Mouse (Mus musculus): ENCODE measurements at regions not wholly inside any gene's neighbourhood (a gene's known extent, or its start where the extent isn't known, plus 50 kb on each side); places are given as distances from the start of the nearest gene placed in this dataset.
A peak's percentile ranks its signal among the peaks of the same experiment; 100 is the strongest.

DNA sequence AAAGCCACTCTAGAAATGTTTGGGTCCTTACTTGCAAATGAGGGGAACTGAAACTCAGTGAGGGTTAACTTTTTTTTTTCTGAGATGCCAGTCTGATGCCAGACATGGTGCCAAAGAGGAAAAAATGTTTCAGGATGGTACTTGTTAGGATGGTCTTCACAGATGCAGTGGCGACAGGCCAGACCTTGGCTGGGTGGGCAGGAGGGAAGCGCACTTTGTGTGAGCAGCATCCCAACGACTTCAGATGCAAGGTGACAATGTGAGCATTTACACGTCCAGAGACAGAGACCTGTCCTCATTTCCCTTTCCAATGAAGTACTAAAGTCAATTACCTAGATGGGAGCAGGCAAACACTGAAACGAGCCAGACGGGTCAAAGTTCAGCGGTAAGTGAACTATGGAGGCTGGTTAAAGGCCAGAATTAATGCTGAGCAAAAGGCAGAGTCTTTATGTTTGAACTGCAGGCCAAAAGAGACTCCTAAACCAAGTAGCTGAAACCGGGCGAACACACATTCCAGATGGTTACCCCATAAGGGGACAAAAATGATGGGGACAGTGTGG lies 213.7 kb upstream of the Ccdc122 start:
- DNase-seq (ENCODE audit: low spot score in 2 of 2) = no peak

DNA sequence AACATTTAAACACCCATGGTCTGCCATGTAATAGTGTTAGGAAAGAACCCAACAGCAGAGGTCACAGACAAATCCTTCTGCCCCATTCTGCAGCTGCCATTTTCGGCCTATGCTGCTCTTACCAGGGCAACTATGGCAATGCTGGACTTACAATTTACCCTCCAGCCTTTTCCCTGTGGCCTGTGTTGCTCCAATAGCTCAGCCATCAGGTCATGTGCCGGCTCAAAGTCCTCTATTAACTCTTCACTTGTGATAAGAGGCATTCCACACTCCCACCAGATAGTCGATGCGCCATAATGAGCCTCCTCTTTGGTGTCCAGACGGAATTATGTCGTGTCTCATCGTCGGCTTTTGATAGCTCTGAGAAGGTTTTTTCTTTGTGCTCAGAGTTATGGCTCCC lies 214.7 kb upstream of the Ccdc122 start:
- DNase-seq (ENCODE audit: low spot score in 2 of 2) = no peak

DNA sequence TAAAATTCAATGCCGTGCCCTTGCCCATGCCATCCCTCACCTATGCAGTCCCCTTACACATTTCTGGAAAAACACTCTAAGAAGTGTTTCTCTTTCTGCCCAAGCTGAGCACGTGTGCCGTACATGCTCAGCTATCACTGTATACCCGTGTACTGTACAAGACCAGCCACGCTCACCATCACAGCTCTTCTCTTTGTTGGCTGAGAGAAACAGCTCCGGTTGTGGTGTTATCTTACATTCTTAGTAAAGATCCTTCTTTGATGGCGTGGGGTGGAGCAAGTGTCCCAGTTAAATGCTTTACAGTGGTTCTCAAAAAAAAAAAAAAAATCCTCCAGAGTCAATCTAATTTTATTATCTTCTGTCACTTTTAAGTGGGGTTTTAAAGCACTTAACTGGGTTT lies 215.1 kb upstream of the Ccdc122 start:
- DNase-seq (ENCODE audit: low spot score in 2 of 2) = no peak

DNA sequence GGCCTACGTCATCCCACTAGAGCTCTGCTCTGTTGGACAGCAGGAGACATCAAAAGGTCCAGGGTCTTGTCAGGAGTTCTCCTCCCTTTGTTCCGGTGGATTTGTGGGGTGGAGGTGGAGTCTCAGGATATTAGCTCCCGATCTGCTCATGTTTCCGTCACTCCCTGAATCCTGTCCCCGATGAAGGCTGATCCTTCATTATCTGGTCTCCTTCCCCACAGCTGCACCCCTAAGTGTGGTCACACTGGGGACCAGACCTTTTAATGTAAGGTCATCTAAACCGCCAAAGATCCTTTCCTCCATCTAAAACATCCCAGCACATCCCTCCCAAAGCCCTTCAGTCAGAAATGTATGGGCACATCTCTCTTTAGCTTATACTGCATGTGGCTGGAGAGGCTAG lies 215.6 kb upstream of the Ccdc122 start:
- no peak for DNase-seq (ENCODE audit: low spot score in 2 of 2)

DNA sequence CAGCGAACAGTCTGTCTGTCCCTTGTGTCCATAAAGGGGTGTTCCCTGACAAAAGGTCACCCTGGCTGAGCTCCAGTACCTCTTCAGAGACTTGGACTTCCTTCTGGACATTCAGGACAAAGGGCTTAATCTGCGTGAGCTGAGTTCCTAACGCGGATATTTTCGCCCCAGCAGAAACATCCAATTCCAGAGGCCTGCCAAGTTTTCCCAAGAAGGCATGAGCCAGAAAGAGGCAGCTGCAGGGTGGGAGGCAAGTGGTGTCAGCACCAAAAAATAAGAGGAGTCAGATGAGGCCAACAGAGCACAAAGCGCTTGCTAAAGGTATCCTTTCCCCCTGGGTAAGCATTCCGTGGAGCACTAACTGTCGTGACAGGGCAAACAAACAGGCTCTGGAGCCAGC lies 216.9 kb upstream of the Ccdc122 start:
- peak; percentile 95 to 96 for DNase-seq (ENCODE audit: low spot score in 2 of 2)

DNA sequence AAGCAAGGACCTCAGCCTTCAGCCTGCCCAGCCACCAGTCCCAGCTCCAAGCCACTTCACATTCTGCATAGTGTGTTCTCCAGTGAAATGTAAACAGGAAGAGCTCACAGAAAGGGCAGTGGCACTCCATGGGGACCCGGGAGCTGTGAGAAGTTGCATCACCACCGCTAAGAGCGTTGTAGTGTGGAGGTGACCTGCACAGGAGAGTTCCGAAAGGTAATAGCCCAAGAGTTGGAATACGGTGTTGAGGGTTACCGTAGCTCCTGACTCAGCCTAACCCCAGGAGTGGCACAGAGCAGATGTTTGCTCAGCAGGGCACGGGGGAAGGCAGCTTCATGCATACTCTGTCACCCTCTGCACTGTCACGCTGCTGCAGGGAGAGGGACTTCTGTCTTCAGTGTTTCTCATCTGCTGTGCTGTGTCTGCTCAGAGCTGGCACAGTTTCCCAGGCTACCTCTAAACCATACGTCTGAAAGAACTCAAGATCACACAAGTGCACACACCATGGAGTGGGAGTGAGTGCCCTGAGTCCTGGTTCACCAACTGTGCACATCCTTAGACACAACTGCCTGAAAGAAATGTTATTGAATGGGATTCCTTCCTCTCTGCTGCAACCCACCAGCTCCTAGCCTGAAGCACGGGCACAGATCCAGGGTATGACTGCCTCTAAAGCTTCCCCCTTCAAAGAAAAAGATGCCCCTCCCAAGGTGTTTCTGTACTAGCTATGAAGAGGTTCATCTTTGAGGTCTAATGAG lies 218.1 kb upstream of the Ccdc122 start:
- DNase-seq (ENCODE audit: low spot score in 2 of 2) = peak in 1 of 2 experiments; percentile 26

DNA sequence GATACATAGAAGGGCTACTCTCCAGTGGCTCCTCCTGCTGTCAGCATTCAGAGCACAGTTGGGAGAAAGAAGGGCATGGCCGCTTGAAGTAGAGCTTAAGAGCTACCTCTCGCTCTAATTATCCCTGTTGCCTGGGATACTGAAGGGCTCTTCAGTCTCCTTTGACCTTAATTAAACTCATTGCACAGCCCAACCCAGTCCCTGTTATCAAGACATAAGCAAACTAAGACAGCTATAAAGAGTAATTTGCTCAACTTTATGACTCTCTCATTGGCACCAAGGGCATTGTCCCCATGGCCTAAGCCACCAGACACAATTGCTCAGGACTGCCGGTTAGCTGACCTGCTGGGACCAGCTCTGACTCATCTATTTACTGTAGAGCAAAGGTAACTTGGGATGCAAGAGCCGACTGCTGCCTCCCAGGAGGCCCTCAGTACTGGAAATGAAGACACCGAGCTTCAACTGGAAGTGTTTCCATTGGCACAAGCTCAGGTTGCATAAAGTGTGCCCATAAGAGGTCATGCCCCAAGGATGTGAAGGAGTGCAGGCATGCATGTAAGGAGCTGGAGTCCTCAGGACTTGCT lies 219.3 kb upstream of the Ccdc122 start:
- no peak for DNase-seq (ENCODE audit: low spot score in 2 of 2)

DNA sequence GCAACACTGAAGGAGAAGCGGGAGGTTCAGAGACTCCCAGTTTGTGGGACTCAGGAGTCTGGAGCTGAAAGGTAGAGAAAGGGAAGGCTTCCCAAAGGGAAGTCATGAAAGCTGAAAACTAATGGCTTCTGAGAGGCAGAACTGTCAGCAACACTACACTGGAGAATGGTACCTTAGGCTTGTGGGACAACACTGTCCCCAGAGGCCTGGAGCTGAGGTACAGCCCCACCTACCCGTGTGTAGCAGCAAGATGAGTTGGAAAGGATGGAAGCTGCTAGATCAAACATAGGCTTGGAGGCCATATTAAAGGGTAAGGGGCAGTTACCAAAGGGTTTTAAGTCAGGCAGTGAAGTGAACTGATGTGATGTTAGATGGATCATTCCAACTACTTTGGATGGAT lies 219.9 kb upstream of the Ccdc122 start:
- DNase-seq (ENCODE audit: low spot score in 2 of 2) = no peak

DNA sequence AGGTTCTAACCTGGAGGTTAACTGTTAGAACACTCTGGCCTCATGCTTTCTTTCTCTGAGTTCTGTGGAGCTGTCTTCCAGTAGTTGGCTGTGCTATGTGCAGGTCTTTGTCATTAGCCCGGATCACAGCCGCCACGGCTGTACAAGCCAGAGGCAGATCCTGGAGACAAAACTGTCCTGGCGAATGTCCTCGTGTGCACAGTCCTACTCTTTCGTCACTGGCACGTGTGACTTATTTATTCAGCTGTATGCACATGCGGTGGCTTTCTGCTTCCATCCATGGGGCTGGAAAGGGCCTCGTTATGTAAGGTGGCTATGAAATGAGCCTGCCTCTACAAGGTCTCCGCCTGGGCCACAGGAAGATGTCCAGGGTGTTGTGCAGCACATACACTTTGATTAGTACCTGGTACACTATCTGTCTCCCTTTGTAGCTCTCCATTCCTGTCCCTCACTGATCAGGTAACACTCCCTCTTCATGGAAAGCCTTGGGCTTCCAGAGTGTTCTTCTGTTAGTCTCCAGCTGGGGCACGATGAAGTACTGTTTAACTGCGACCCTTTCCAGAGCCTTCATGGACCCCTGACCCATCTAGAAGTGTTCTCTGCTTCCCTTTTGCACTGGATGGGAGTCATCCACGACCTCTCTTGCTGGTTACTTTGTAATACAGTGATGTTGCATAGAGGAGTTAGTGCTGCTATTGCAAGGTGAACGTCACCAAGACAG lies 224.3 kb upstream of the Ccdc122 start:
- no peak for DNase-seq (ENCODE audit: low spot score in 2 of 2)

DNA sequence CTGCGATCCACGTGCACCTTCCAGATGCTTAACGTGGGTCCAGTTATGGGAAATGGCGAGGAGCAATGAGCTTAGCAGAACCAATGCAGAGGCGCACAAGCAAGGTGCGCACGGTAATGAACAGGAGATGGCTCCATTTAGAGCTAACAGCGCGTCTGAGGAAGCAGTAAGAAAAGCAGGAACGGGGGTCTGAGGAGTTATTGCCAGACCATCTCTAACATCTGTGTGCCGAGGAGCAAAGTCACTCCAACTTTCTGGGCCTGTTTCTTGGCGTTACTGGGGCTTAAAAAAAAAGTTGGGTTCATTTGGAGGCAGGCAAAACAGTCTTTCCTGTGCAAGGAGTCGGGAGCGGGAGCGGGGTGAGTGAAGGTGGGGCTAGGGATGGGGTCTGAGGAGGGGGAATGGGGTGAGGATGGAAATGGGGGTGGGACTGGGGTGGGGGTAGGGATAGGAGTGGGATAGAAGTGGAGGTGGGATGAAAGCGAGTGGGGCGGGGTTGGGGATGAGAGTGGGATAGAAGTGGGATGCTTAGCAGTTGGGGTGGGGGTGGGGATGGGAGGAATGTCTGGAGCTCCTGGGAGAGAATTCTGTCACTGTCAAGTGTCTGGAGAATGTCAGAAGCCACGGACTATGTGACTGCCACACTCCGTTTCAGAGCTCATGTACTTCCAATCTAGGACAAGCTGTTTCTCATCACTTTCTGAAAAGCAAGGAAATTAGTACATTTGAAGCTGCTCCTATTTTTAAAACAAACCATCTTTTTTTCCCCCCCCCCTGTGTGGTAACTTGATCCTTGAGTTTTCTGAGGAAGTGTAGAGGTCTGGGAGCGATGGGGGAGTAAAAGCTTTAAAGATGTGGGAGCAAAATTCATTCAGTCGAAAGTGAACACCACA lies 225.6 kb upstream of the Ccdc122 start:
- DNase-seq (ENCODE audit: low spot score in 2 of 2) = no peak

DNA sequence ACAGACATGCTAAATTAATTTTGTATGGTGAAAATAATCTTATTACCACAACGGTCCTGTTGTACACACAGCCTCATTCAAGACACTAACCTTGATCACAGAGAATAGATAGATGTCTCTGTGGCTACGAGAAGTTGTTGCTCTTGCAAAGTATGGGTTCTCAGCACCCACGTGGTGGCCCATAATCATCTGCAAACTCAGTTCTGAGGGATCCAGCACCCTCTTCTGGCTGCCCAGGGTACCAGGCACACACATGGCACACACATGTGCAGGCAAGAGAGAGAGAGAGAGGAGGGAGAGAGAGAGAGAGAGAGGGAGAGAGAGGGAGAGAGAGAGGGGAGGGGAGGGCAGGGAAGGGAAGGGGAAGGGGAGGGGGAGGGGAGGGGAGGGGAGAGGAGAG lies 226.5 kb upstream of the Ccdc122 start:
- DNase-seq (ENCODE audit: low spot score in 2 of 2) = no peak

DNA sequence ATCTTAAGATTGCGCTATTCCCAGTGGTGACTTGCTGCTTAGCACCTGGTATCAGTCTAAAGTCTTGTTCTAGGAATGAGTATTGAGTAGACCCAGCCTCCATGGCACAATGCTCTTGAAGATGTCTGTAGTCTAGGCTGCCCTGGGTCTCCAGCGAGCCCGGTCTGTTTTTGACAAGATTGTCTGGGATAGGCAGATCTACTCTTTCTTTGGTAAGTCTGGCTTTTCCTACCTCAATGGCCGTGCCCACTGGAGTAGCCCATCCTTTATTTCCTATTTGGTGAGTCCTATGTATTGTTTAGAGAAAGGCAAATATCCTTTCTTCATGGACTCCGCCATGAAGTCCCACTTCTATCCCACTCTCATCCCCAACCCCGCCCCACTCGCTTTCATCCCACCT lies 227.2 kb upstream of the Ccdc122 start:
- DNase-seq (ENCODE audit: low spot score in 2 of 2) = no peak

DNA sequence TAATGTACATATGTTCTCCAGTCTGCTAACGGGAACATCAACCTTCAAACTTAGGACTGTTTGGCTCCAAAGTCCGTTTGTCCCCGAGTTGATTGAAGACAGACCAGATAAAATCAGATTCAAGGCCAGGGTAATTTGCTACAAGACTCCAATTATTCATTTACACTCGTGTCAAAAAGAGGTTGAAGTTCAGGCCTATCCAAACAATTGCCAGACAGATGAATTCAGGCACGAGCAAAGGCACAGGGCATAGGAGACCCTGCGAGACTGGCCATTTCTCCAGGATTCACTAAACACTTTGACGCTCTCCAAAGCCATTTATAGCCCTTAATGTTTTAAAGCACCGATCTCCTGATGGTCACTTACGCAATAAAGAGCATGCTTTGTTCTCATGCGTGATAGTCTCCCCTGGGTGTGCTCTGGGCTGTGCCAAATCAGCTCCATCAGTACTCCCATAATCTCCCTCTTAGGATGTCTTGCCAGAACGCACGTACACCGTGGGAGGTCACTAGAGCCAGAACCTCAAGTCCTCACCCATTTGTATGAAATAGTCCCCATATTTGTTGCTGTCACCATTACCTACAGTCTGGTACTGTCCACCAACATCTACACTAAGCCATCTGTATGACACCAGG lies 231.3 kb upstream of the Ccdc122 start:
- DNase-seq (ENCODE audit: low spot score in 2 of 2) = peak in 1 of 2 experiments; percentile 43

DNA sequence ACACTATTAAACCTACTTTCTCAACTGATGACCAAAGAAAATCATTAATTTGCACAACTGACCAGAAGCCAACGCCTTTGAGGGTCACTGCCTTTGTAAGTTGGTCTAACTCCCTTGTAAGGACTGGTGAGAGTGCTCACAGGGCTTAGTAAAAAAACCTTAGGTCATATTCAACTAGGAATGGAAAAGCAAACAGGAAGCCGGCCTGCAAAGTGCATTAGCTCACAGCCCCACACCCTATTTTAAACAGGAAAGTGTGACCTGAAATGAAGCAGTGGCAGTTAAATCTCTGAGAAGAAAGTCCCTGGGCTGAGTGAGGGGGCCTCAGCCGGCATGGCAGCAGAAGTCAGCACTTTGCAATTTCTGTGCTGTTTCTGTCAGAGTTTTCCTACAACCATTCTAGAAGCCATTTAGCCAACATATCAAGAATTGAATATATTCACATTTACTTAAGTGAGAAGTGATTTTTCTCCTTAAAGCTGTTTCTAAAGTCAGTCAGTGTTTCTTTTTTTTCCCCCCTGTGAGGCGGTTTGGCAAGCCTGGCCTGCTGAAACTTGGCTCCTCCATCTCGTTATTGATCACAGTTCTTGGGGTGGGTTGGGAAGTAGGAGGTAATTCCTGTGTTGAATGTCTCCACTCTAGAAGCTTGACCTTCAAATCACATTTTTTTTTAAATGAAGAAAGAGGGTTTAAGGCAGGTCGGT lies 232.0 kb upstream of the Ccdc122 start:
- peak; percentile 64 to 77 for DNase-seq (ENCODE audit: low spot score in 2 of 2)

DNA sequence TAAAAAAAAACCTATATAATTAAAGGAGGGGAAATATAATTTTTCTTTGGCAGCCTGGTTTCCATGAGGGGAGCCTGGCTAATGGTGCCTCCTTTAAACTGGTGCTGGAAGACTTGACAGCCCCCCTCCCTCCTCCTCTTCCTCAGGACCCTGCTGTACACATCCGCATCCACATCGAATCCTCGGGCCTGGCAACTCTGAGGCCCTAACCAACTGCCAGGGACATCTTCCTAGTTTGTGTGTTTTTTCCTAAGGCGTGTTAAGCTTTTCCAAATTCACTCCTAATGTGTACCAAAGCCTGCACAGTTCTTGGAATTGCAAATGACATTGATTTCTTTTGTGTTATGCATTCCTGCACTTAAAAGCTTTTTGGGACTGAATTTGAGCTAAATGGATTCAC lies 236.4 kb upstream of the Ccdc122 start:
- DNase-seq (ENCODE audit: low spot score in 2 of 2) = no peak

DNA sequence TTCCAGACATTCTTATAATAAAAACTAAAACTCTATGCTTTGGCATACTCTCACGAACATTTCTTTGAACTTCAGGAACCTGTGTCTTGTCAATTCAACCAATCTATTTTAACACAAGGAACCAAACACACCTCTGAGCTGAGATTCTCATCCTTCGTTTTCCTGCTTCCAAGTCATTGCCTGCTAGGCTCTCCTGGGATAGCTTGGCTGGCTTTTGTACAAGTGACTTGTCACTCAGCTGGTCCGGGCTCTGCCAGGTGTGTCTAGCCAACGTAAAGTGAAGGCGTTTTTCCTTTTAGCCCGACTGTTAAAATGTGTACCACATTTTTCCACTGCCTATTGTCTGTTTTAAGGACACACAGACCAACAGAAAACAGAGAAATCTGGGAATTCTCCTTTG lies 236.8 kb upstream of the Ccdc122 start:
- DNase-seq (ENCODE audit: low spot score in 2 of 2) = no peak

DNA sequence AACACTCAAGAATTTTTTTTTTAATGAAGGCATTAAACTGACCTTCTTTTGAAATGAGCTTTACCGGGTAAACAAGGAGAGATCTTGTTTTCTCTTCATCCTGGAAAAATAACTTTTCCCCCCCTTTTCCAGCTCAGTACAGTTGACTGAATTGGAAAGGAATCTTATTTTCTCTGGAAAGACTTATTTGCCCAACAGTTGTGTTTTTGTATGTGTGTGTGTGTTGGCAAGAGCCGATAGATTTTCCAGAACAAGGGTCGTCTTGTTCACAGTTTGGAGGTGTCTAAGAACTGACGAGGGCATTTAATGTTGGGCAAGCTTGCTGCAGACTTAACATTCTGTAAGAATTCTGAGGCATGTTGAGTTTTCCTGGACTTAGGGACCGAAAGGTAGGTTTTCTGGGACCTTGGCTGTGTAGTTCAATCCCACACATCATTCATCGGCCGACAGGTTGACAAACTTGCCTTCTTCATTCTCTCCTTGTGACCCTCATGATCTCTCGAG lies 237.6 kb upstream of the Ccdc122 start:
- DNase-seq (ENCODE audit: low spot score in 2 of 2) = no peak

DNA sequence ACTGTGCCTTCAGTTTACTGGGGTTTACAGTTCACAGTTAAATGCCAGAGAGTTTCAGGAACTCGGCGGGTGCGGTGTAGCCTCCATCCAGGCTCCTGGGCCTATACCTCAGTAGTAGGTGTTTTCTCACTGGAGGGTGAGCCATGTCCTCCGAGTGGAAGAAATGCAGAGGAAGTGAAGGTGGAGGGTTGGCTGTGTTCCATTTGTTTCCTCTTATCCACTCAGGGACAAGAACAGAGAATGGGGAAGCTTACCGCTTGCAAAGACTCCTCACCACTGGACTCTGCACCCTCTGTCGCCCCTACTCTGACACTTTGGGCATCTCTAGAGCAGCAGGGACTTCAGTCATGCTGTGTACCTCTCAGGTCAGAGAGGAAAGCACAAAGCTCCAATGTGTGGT lies 238.1 kb upstream of the Ccdc122 start:
- DNase-seq (ENCODE audit: low spot score in 2 of 2) = no peak

DNA sequence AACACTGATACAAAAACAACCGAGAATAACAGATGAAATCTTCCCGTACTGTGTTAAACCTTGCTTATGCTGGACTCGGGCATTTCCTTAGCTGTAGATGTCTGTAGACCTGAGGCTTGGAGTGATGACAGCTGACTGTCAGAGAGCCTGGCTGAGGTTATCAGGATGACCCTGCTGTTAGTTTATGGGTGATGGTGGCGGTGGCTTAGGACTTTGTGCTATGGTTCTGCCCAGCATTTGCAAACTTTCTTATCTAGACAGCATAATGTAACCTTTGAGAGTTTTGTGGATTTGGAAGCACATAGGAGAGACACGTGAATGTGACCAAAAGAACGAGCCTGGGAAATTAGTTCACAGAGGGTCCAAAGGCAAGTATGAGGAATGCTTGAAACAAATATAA lies 239.1 kb upstream of the Ccdc122 start:
- no peak for DNase-seq (ENCODE audit: low spot score in 2 of 2)

DNA sequence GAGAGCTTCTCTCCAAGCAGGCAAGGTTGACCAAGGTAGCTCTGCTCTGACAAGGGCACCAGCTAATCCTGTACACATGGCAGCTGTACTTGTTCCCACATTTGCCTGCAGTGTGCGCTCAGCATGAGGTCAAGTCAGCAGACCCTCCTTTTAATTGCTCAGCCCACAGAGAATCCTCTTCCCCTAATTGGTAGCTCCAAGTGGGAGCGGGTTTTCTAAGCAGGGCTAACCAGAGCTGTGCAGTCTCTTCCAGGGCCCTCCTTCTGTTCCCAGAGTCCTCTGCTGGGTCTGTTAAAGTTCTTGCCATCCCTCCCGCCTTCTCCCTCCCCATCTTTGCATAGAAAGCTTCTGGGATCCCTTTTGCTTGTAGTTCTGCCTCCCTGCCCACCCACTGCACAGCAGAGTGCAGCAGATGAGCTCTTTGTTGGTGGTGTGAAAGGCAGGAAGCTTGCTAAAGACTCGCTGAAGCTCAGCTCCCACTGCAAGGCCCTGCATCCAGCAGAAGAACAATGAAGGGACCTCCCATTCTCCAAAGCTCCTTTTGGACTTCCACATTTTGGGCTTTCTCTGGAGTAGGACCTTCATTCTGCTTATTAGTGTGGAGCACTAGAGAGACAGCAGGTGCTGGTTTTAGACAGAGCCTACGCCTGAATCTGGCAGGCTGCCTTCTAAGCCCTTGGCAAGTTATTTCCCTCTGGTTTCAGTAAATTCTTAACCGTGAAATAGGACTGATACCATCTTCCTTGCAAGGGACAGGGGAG lies 235.3 kb upstream of the Serp2 start:
- no peak for DNase-seq (ENCODE audit: low spot score in 2 of 2)
